Mouse (Mus musculus) hindbrain, embryonic 15.5 days (tissue): ENCODE results near the gene Slc35b2. TPM values are rescaled to one million over a fixed set of nuclear protein-coding genes. Genes with fewer than 3 reads are reported as not detected.

Source experiments
- ATAC-seq: fragments of 200-750 bp; cut with Nextera tagmentation; 2 replicates; pipeline ENCODE4 v1.8.0; 2017; ENCODE audit warnings: low read depth, moderate number of reproducible peaks, moderate TSS enrichment; ENCODE audit not compliant: low FRiP score
- H3K27ac ChIP-seq: fragments of 300-500 bp; sonication (generic); replicated peaks from 2 replicates; pipeline ENCODE4 v1.5.1; 2015; ENCODE audit warnings: mild to moderate bottlenecking, inconsistent platforms
- H3K27me3 ChIP-seq: fragments of 300-500 bp; sonication (generic); 2 replicates; pipeline ENCODE4 v1.6.1; 2015; ENCODE audit warnings: control low read depth, inconsistent platforms
- H3K36me3 ChIP-seq: fragments of 300-500 bp; sonication (generic); 2 replicates; pipeline ENCODE4 v1.6.1; 2015; ENCODE audit warnings: control low read depth, inconsistent platforms
- H3K4me1 ChIP-seq: fragments of 300-500 bp; sonication (generic); replicated peaks from 2 replicates; pipeline ENCODE4 v1.6.1; 2015; ENCODE audit warnings: control low read depth, inconsistent platforms
- H3K4me2 ChIP-seq: fragments of 300-500 bp; sonication (generic); 2 replicates; pipeline ENCODE4 v1.6.1; 2015; ENCODE audit warnings: moderate library complexity, mild to moderate bottlenecking, inconsistent platforms
- H3K4me3 ChIP-seq: fragments of 300-500 bp; sonication (generic); 2 replicates; pipeline ENCODE4 v1.5.1; 2015; ENCODE audit warnings: mild to moderate bottlenecking, inconsistent platforms
- H3K9ac ChIP-seq: fragments of 300-500 bp; sonication (generic); 2 replicates; pipeline ENCODE4 v1.6.1; 2015; ENCODE audit warnings: inconsistent platforms
- H3K9me3 ChIP-seq: fragments of 300-500 bp; sonication (generic); 2 replicates; pipeline ENCODE4 v1.6.1; 2016; ENCODE audit warnings: control low read depth, inconsistent platforms
- WGBS: fragments of 180-500 bp; shearing (Covaris S2); methylation state at CpG from one replicate; pipeline ENCODE4 v1.1.7; 2015; 5-methylcytosine and 5-hydroxymethylcytosine counted together
- polyA plus RNA-seq: library from polyadenylated mRNA; unstranded; fragments of >200 nt; fragmentation: Nextera tagmentation; extraction: Ambion mirVana; gene quantifications from 2 replicates; pipeline ENCODE4 v1.2.1, GENCODE M21; 2015

Gene Slc35b2
- polyA plus RNA-seq = 89.9 and 90.4 TPM in 2 replicates

DNA sequence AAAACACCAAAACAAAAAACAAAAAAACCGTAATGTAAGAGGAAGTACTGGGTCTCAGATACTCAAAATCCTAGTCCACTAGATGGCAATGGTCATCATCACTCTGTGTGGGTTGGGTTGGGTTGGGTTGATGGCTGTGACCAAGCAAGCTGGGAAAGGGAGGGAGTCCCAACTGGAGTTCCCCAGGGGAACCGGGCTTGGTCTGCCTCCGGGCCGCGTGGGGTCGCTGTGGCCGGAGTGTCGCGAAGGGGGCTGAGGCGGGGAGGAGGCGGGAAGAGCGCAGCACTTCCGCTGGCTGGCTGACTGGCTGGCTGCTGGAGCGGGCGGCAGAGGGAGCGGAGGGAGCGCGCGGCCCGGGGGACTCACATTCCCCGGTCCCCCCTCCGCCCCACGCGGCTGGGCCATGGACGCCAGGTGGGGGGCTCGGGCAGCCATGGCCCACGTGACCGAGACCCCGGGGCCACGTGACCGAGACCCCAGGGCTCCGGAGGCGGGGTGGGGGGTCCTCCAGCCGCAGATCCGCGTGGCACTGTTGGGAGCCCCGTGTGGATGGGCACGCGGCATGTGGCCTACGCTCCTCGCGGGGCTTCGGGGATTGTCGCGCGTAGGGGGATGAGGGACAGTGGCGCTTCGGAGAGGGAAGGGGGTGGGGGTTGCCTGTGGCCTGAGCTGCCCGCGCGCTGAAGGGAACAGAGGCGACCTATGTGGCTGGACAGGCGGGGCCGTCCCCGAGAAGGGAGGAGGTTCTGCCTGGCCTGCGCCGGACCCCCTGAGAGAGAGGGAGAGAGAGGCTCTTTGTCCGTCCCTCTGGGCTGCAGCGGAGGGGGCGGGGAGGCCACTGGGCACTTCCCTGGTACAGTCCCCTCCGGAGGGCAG is at the start of gene Slc35b2:
Gene Slc35b2, plus strand, starts transcription at position 220 of the 876 bp plus-strand sequence.
- Histone ChIP-seq H3K4me3 (peak within 1 kb of the TSS; percentile 68), H3K27ac (peak within 1 kb of the TSS; percentile 87), H3K9ac (peak within 1 kb of the TSS; percentile 87), H3K9me3 (no peaks in the 10 kb centered on the region), H3K36me3 (peaks cover 28% of the 10 kb centered on the region), H3K4me2 (peak within 1 kb of the TSS; percentile 80), H3K27me3 (no peaks in the 10 kb centered on the region), H3K4me1 (peaks cover 38% of the 10 kb centered on the region)
- peak; percentile 88 for ATAC-seq
- WGBS = under 1% methylated on average over 53 of the region's 61 CpGs

GRCm38 (mm10) chr17:45515204-45515726 is 48.4 kb upstream of the Slc35b2 start:
- H3K9ac ChIP-seq = no peak overlapping the region
- H3K4me3 ChIP-seq = no peak overlapping the region
- H3K4me1 ChIP-seq = peaks cover 3% of the 10 kb centered on the region
- 49% methylated on average over 15 of the region's 15 CpGs for WGBS
- no peaks in the 10 kb centered on the region for H3K36me3 ChIP-seq
- no peaks in the 10 kb centered on the region for H3K9me3 ChIP-seq
- ATAC-seq = no peak
- H3K4me2 ChIP-seq = no peak overlapping the region
- no peaks in the 10 kb centered on the region for H3K27me3 ChIP-seq
- H3K27ac ChIP-seq = no peak overlapping the region

DNA sequence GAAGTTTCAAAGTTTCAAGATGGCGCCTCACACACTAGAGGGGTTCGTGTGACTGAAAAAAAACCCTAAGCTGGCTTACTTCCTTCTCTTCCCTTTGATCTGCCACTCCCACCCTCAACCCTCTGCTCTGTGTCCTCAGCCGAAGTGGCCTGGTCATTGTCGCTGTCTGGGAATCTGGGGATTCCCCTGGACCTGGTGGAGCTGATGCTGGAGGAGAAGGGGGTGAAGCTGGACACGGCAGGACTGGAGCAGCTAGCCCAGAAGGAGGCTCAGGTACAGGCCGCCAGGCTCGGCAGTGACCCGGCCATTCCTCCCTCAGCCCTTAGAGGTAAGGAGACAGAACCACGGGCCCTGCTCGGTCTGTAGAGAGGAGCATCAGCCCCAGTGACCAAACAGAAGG is 47.9 kb upstream of the Slc35b2 start:
- no peak for ATAC-seq
- H3K9me3 ChIP-seq = no peaks in the 10 kb centered on the region
- H3K27ac ChIP-seq = no peak overlapping the region
- H3K36me3 ChIP-seq = no peaks in the 10 kb centered on the region
- no peaks in the 10 kb centered on the region for H3K27me3 ChIP-seq
- H3K4me3 ChIP-seq = no peak overlapping the region
- no peak overlapping the region for H3K9ac ChIP-seq
- 88% methylated on average over 10 of the region's 10 CpGs for WGBS
- peaks cover 3% of the 10 kb centered on the region for H3K4me1 ChIP-seq
- no peak overlapping the region for H3K4me2 ChIP-seq

DNA sequence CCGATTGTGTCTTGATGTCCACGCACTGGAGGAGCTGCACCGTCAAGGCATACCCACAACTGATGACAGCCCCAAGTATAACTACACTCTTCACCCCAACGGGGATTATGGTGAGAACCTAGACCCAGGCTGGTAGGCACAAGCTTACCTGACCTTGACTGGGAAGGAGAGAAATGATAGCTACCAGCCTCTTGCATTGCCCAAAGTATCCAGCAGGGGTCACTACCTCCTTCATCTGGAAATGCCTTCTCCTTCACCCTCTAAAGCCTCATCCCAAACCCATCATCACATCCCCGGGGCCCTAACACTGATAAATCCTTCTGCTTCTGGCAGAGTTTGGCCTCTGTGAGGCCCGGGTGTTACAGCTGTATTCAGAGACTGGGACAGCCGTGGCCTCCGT is 47.2 kb upstream of the Slc35b2 start:
- Histone ChIP-seq H3K27me3 (no peaks in the 10 kb centered on the region), H3K4me2 (no peak overlapping the region), H3K36me3 (no peaks in the 10 kb centered on the region), H3K9me3 (no peaks in the 10 kb centered on the region), H3K4me3 (no peak overlapping the region), H3K27ac (no peak overlapping the region), H3K4me1 (peaks cover 3% of the 10 kb centered on the region), H3K9ac (no peak overlapping the region)
- 48% methylated on average over 8 of the region's 8 CpGs for WGBS
- peak; percentile 36; the same call in 1 of the 2 replicates for ATAC-seq

DNA sequence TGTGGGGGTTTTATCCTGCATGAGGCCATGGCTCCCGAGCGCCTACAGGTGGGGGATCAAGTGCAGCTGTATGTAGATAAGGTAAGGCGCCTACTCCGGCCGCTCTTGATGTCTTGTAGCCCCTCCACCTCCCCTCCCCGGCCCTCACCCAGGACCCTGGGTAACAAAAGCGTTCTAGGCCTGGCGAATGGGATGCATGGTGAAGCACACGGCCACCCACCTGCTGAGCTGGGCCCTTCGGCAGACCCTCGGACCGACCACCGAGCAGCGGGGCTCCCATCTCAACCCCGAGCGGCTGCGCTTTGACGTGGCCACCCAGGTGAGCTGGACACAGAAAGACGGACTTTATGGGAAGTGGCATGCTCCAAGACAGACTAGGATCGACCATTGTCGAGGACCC is 46.5 kb upstream of the Slc35b2 start:
- no peak overlapping the region for H3K4me2 ChIP-seq
- H3K27ac ChIP-seq = no peak overlapping the region
- H3K36me3 ChIP-seq = no peaks in the 10 kb centered on the region
- no peak overlapping the region for H3K4me3 ChIP-seq
- peaks cover 5% of the 10 kb centered on the region for H3K4me1 ChIP-seq
- ATAC-seq = no peak
- H3K9me3 ChIP-seq = no peaks in the 10 kb centered on the region
- no peaks in the 10 kb centered on the region for H3K27me3 ChIP-seq
- no peak overlapping the region for H3K9ac ChIP-seq
- WGBS = 92% methylated on average over 21 of the region's 21 CpGs

- Histone ChIP-seq H3K36me3 (no peaks in the 10 kb centered on the region), H3K27me3 (no peaks in the 10 kb centered on the region), H3K4me3 (no peak overlapping the region), H3K4me1 (peaks cover 10% of the 10 kb centered on the region), H3K9ac (no peak overlapping the region), H3K9me3 (no peaks in the 10 kb centered on the region), H3K4me2 (no peak overlapping the region), H3K27ac (no peak overlapping the region)
- no peak for ATAC-seq
- 94% methylated on average over 28 of the region's 28 CpGs for WGBS
Observed at GRCm38 (mm10) chr17:45517549-45518215, 46.0 kb upstream of the Slc35b2 start.

DNA sequence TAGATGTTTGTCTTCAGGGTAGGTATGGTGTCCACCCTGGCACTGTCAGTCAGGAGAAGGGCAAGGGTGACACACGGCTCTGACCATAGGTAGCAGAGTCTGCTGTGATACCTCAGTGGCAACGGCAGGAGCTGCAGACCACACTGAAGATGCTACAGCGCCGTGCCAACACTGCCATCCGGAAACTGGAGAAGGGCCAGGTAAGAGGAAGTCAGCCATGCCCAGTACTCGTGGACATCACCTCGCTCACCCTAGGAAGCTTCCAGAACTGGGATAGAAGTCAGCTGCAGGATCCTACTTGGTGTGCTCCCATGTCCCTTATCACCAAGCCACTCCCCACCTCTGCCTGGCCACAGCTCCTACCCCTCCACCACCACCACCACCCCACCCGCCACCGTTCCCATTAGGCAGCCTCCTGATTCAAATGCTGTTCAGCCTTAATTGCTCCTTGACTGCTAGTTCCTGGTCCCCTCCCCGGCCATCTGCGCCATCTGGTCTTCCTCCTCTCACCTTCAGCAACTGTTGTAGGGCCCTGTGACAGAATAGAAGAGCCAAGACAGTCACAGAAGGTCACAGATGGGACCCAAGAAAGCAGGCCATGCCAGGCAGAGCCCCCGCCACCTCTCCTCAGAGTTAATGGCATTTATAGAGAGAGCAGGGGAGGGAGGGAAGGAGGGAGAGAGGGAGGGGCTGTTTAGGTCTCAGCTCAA is 44.8 kb upstream of the Slc35b2 start:
- WGBS = 79% methylated on average over 12 of the region's 12 CpGs
- Histone ChIP-seq H3K9ac (no peak overlapping the region), H3K4me1 (peaks cover 21% of the 10 kb centered on the region), H3K36me3 (no peaks in the 10 kb centered on the region), H3K27me3 (no peaks in the 10 kb centered on the region), H3K4me3 (no peak overlapping the region), H3K4me2 (no peak overlapping the region), H3K9me3 (no peaks in the 10 kb centered on the region), H3K27ac (peak overlapping the region; percentile 62)
- no peak for ATAC-seq

- H3K4me1 ChIP-seq = peaks cover 21% of the 10 kb centered on the region
- H3K27ac ChIP-seq = no peak overlapping the region; the same call in 1 of the 2 replicates
- H3K36me3 ChIP-seq = no peaks in the 10 kb centered on the region
- 78% methylated on average over 11 of the region's 11 CpGs for WGBS
- H3K4me2 ChIP-seq = no peak overlapping the region
- no peak overlapping the region for H3K9ac ChIP-seq
- no peak overlapping the region for H3K4me3 ChIP-seq
- no peak for ATAC-seq
- H3K27me3 ChIP-seq = no peaks in the 10 kb centered on the region
- H3K9me3 ChIP-seq = no peaks in the 10 kb centered on the region
Observed at GRCm38 (mm10) chr17:45520136-45520535, 43.5 kb upstream of the Slc35b2 start.

- Histone ChIP-seq H3K4me3 (peak within 1 kb of the TSS; percentile 33), H3K27me3 (no peaks in the 10 kb centered on the region), H3K4me1 (peaks cover 18% of the 10 kb centered on the region), H3K27ac (no peak within 1 kb of the TSS; the same call in 1 of the 2 replicates), H3K4me2 (peak within 1 kb of the TSS; percentile 76), H3K36me3 (no peaks in the 10 kb centered on the region), H3K9me3 (no peaks in the 10 kb centered on the region), H3K9ac (peak within 1 kb of the TSS; percentile 35)
- 0% methylated on average over 21 of the region's 21 CpGs for WGBS
- ATAC-seq = peak; percentile 75
Observed at GRCm38 (mm10) chr17:45523263-45523662, 40.4 kb upstream of the Slc35b2 start, which contains the start of gene Tcte1. Gene Tcte1 (plus strand): TSS chr17:45523434.

- H3K36me3 ChIP-seq = no peaks in the 10 kb centered on the region
- no peak for ATAC-seq
- H3K4me1 ChIP-seq = peaks cover 18% of the 10 kb centered on the region
- peaks cover under 1% of the 10 kb centered on the region; the same call in 1 of the 2 replicates for H3K27me3 ChIP-seq
- 0 out of 2 replicates have a peak overlapping the region, but pooled peaks have one; percentile 2 for H3K27ac ChIP-seq
- 63% methylated on average over 4 of the region's 4 CpGs for WGBS
- H3K4me2 ChIP-seq = no peak overlapping the region
- H3K9ac ChIP-seq = no peak overlapping the region
- no peak overlapping the region for H3K4me3 ChIP-seq
- no peaks in the 10 kb centered on the region for H3K9me3 ChIP-seq
Observed at GRCm38 (mm10) chr17:45524961-45525360, 38.7 kb upstream of the Slc35b2 start.

GRCm38 (mm10) chr17:45526571-45526970 is 37.1 kb upstream of the Slc35b2 start:
- H3K4me3 ChIP-seq = no peak overlapping the region
- no peak overlapping the region for H3K4me2 ChIP-seq
- H3K9ac ChIP-seq = no peak overlapping the region
- 24% methylated on average over 5 of the region's 5 CpGs for WGBS
- H3K27me3 ChIP-seq = peaks cover 9% of the 10 kb centered on the region
- H3K27ac ChIP-seq = no peak overlapping the region
- H3K4me1 ChIP-seq = peaks cover 18% of the 10 kb centered on the region
- no peaks in the 10 kb centered on the region for H3K9me3 ChIP-seq
- no peaks in the 10 kb centered on the region for H3K36me3 ChIP-seq
- ATAC-seq = no peak
